Mouse (Mus musculus) C2C12 (cell line): ENCODE measurements around the gene Tuba1a. TPM values are rescaled to one million over a fixed set of nuclear protein-coding genes. Genes with fewer than 3 reads are reported as not detected.
A peak's percentile ranks its signal among the peaks of the same experiment; 100 is the strongest.

Experiments used
- H3K27me3 ChIP-seq: one replicate; pipeline ENCODE4 v1.6.1; 2011; ENCODE audit not compliant: control insufficient read depth, insufficient read depth, insufficient read length
- H3K36me3 ChIP-seq: one replicate; pipeline ENCODE4 v1.6.1; 2011; ENCODE audit not compliant: control insufficient read depth, insufficient read depth
- H3K4me3 ChIP-seq: one replicate; pipeline ENCODE4 v1.5.1; 2011; ENCODE audit warnings: mild to moderate bottlenecking, control low read depth; ENCODE audit not compliant: poor library complexity, insufficient read depth, severe bottlenecking
- H3K79me2 ChIP-seq: one replicate; pipeline ENCODE4 v1.6.1; 2011; ENCODE audit not compliant: control insufficient read depth, insufficient read depth
- H3K79me3 ChIP-seq: one replicate; pipeline ENCODE4 v1.6.1; 2011; ENCODE audit warnings: low read depth, control low read depth
- H3ac ChIP-seq: one replicate; pipeline ENCODE3; 2011; ENCODE audit warnings: low read depth; ENCODE audit not compliant: control insufficient read depth, insufficient read length
- CEBPB ChIP-seq: IDR thresholded peaks from one replicate; pipeline ENCODE4 v1.6.1; 2011; ENCODE audit warnings: low read depth, mild to moderate bottlenecking, control low read depth, moderate library complexity
- CTCF ChIP-seq: IDR thresholded peaks from one replicate; pipeline ENCODE4 v1.5.1; 2011; ENCODE audit not compliant: control insufficient read depth, insufficient read depth, insufficient read length
- FOSL1 ChIP-seq: IDR thresholded peaks from one replicate; pipeline ENCODE4 v1.8.0; 2011; ENCODE audit warnings: mild to moderate bottlenecking, low read length; ENCODE audit not compliant: poor library complexity, insufficient read depth, severe bottlenecking
- MAX ChIP-seq: IDR thresholded peaks from one replicate; pipeline ENCODE4 v1.6.1; 2011; ENCODE audit warnings: mild to moderate bottlenecking, control low read depth
- MYOD1 ChIP-seq: IDR thresholded peaks from one replicate; pipeline ENCODE4 v1.6.1; 2011; ENCODE audit warnings: low read depth; ENCODE audit not compliant: control insufficient read depth, insufficient read length
- MYOG ChIP-seq: IDR thresholded peaks from one replicate; pipeline ENCODE4 v1.6.1; 2011; ENCODE audit not compliant: control insufficient read depth, insufficient read length; ENCODE audit errors: extremely low read depth
- USF1 ChIP-seq: IDR thresholded peaks from one replicate; pipeline ENCODE4 v1.6.1; 2011; ENCODE audit warnings: low read depth, mild to moderate bottlenecking, control low read depth, moderate library complexity
- polyA plus RNA-seq: library from polyadenylated mRNA; unstranded; fragments of >200 nt; fragmentation: generic; extraction: Trizol; gene quantifications from one replicate; pipeline ENCODE4 v1.2.1, GENCODE M21; 2012; ENCODE audit warnings: missing spikeins

Tuba1a gene
- polyA plus RNA-seq, 1 experiment = 2,758 TPM

GRCm38 (mm10) chr15:98917091-98917490 lies 36.4 kb downstream of the Tuba1a start:
- peak overlapping the region; percentile 78 for H3K4me3 ChIP-seq
- peaks cover 34% of the 10 kb centered on the region for H3K79me2 ChIP-seq
- peak overlapping the region; percentile 32 for H3ac ChIP-seq
- H3K27me3 ChIP-seq = no peaks in the 10 kb centered on the region
- no peaks in the 10 kb centered on the region for H3K79me3 ChIP-seq
- TF ChIP-seq MYOG = no peak
- TF ChIP-seq MAX = peak; percentile 55
- no peak for TF ChIP-seq CTCF
- no peak for TF ChIP-seq MYOD1
- TF ChIP-seq CEBPB = no peak
- peaks cover 19% of the 10 kb centered on the region for H3K36me3 ChIP-seq

GRCm38 (mm10) chr15:98916016-98916415 lies 37.5 kb downstream of the Tuba1a start:
- Histone ChIP-seq H3ac (no peak overlapping the region), H3K79me2 (peaks cover 34% of the 10 kb centered on the region), H3K27me3 (no peaks in the 10 kb centered on the region), H3K4me3 (no peak overlapping the region), H3K79me3 (no peaks in the 10 kb centered on the region), H3K36me3 (peaks cover 30% of the 10 kb centered on the region)
- TF ChIP-seq MYOD1 (no peak), USF1 (no peak), CTCF (no peak), FOSL1 (no peak), CEBPB (no peak), MYOG (no peak), MAX (no peak)

- H3ac ChIP-seq = no peak overlapping the region
- TF ChIP-seq MYOG = no peak
- TF ChIP-seq USF1 = no peak
- no peak for TF ChIP-seq CTCF
- no peak for TF ChIP-seq MYOD1
- H3K79me3 ChIP-seq = no peaks in the 10 kb centered on the region
- H3K27me3 ChIP-seq = no peaks in the 10 kb centered on the region
- peaks cover 34% of the 10 kb centered on the region for H3K79me2 ChIP-seq
- H3K4me3 ChIP-seq = no peak overlapping the region
- peaks cover 41% of the 10 kb centered on the region for H3K36me3 ChIP-seq
Measured at GRCm38 (mm10) chr15:98914903-98915302, 38.6 kb downstream of the Tuba1a start.

- Histone ChIP-seq H3K4me3 (no peak overlapping the region), H3K79me3 (no peaks in the 10 kb centered on the region), H3K27me3 (no peaks in the 10 kb centered on the region), H3K79me2 (no peaks in the 10 kb centered on the region), H3K36me3 (peaks cover 11% of the 10 kb centered on the region), H3ac (no peak overlapping the region)
- TF ChIP-seq FOSL1 (no peak), CTCF (peak; percentile 66)
Measured at GRCm38 (mm10) chr15:98904692-98905091, 48.8 kb downstream of the Tuba1a start.

- H3K36me3 ChIP-seq = no peaks in the 10 kb centered on the region
- TF ChIP-seq MYOG (no peak), CEBPB (no peak), MYOD1 (no peak), FOSL1 (no peak), CTCF (no peak), USF1 (no peak)
- H3K4me3 ChIP-seq = no peak overlapping the region
- peaks cover 7% of the 10 kb centered on the region for H3K27me3 ChIP-seq
- H3K79me3 ChIP-seq = no peaks in the 10 kb centered on the region
- no peak overlapping the region for H3ac ChIP-seq
- no peaks in the 10 kb centered on the region for H3K79me2 ChIP-seq
Measured at GRCm38 (mm10) chr15:98902600-98902999, 50.9 kb downstream of the Tuba1a start.

GRCm38 (mm10) chr15:98901530-98901929 lies 52.0 kb downstream of the Tuba1a start:
- no peak overlapping the region for H3ac ChIP-seq
- H3K4me3 ChIP-seq = no peak overlapping the region
- H3K27me3 ChIP-seq = peaks cover 11% of the 10 kb centered on the region
- no peaks in the 10 kb centered on the region for H3K79me2 ChIP-seq
- H3K36me3 ChIP-seq = no peaks in the 10 kb centered on the region
- no peaks in the 10 kb centered on the region for H3K79me3 ChIP-seq
- TF ChIP-seq CTCF = no peak
- no peak for TF ChIP-seq MYOG
- no peak for TF ChIP-seq CEBPB
- no peak for TF ChIP-seq FOSL1
- TF ChIP-seq USF1 = no peak
- TF ChIP-seq MYOD1 = no peak
- no peak for TF ChIP-seq MAX

Other genes with a start within 250 kb of the Tuba1a start
- gene Ccdc65, start 245.5 kb downstream of the Tuba1a start, polyA plus RNA-seq = 0.48 TPM
- 103 TPM for gene Fkbp11, start 225.5 kb downstream of the Tuba1a start, polyA plus RNA-seq
- gene Arf3, start 190.5 kb downstream of the Tuba1a start, polyA plus RNA-seq = 126 TPM
- 14.5 TPM for gene Wnt10b, start 175.6 kb downstream of the Tuba1a start, polyA plus RNA-seq
- 0.09 TPM for gene Wnt1, start 163.8 kb downstream of the Tuba1a start, polyA plus RNA-seq
- 0.11 TPM for gene Ddn, start 144.2 kb downstream of the Tuba1a start, polyA plus RNA-seq
- 132 TPM for gene Prkag1, start 122.2 kb downstream of the Tuba1a start, polyA plus RNA-seq
- 23.8 TPM for gene Kmt2d, start 82.5 kb downstream of the Tuba1a start, polyA plus RNA-seq
- gene Rhebl1, start 59.2 kb downstream of the Tuba1a start, polyA plus RNA-seq = 9.7 TPM
- 0.16 TPM for gene Dhh, start 55.2 kb downstream of the Tuba1a start, polyA plus RNA-seq
- gene Lmbr1l, start 35.5 kb downstream of the Tuba1a start, polyA plus RNA-seq = 18.0 TPM
- gene Tuba1b, start 19.1 kb downstream of the Tuba1a start, polyA plus RNA-seq = 3,512 TPM
- gene Gm49450, start 152 bp downstream of the Tuba1a start, polyA plus RNA-seq = 0.22 TPM
- gene Tuba1c, start 76.2 kb upstream of the Tuba1a start, polyA plus RNA-seq = 976 TPM
- gene Prph, start 101.5 kb upstream of the Tuba1a start, polyA plus RNA-seq = 1.3 TPM
- gene Troap, start 120.9 kb upstream of the Tuba1a start, polyA plus RNA-seq = 49.0 TPM
- 0.07 TPM for gene C1ql4, start 134.1 kb upstream of the Tuba1a start, polyA plus RNA-seq
- 0.74 TPM for gene Dnajc22, start 139.5 kb upstream of the Tuba1a start, polyA plus RNA-seq
- 25.4 TPM for gene Spats2, start 172.2 kb upstream of the Tuba1a start, polyA plus RNA-seq